Mouse (Mus musculus) inflammation-experienced regulatory T-cells, adult 6 months (primary cell): ENCODE data around the gene Rhox3f. TPM values are rescaled to one million over a fixed set of nuclear protein-coding genes. Genes with fewer than 3 reads are reported as not detected.
"Not testable (repeated sequence)": the region's sequence is repeated elsewhere in the genome, so short reads cannot be mapped to it uniquely, and the experiment has no call there.

ENCODE experiments used
- ATAC-seq: one replicate; pipeline ENCODE4 v1.8.0; 2017
- polyA plus RNA-seq, 3 experiments: library from polyadenylated mRNA; unstranded; fragments of 100-300 nt; shearing (Covaris generic); gene quantifications; one replicate each; pipeline ENCODE4 v1.2.1; 2017

Rhox3f gene
- polyA plus RNA-seq, result not detected

- not testable (repeated sequence) for ATAC-seq
These were observed at the start of gene Rhox3f for GRCm38 (mm10) chrX:37580692-37581091. Gene Rhox3f, plus strand, starts transcription at chrX:37580992.

- ATAC-seq, result not testable (repeated sequence)
These were observed 39.1 kb upstream of the Rhox3f start, which contains the start of gene Rhox3e for GRCm38 (mm10) chrX:37541719-37542118. Gene Rhox3e, plus strand, starts transcription at chrX:37542019.

- not testable (repeated sequence) for ATAC-seq
These were observed 23.7 kb upstream of the Rhox3f start, which contains the start of gene Rhox4e for GRCm38 (mm10) chrX:37557112-37557511. Gene Rhox4e, plus strand, starts transcription at chrX:37557412.

- ATAC-seq, result not testable (repeated sequence)
These were observed 9.7 kb upstream of the Rhox3f start, which contains the start of gene Rhox2f for GRCm38 (mm10) chrX:37571105-37571504. Gene Rhox2f, plus strand, starts transcription at chrX:37571405.

GRCm38 (mm10) chrX:37572638-37573037 lies 8.2 kb upstream of the Rhox3f start:
- not testable (repeated sequence) for ATAC-seq

- not testable (repeated sequence) for ATAC-seq
These were observed 26.8 kb downstream of the Rhox3f start, which contains the start of gene Rhox4f for GRCm38 (mm10) chrX:37607604-37608003. Gene Rhox4f, minus strand, starts transcription at chrX:37607704.

- ATAC-seq, result not testable (repeated sequence)
These were observed 47.7 kb downstream of the Rhox3f start, which contains the start of gene Rhox3g for GRCm38 (mm10) chrX:37628512-37628911. Gene Rhox3g, minus strand, starts transcription at chrX:37628612.

Other genes with a start within 250 kb of the Rhox3f start
- gene Rhox3a2, start 201.0 kb upstream of the Rhox3f start, polyA plus RNA-seq, result not detected
- gene Rhox4a2, start 190.1 kb upstream of the Rhox3f start, polyA plus RNA-seq, result not detected
- not detected for gene Rhox2b, start 168.9 kb upstream of the Rhox3f start, polyA plus RNA-seq
- not detected for gene Rhox4b, start 148.5 kb upstream of the Rhox3f start, polyA plus RNA-seq
- not detected for gene Rhox2c, start 127.3 kb upstream of the Rhox3f start, polyA plus RNA-seq
- gene Rhox3c, start 122.4 kb upstream of the Rhox3f start, polyA plus RNA-seq, result not detected
- not detected for gene Rhox4c, start 100.7 kb upstream of the Rhox3f start, polyA plus RNA-seq
- not detected for gene Rhox2d, start 87.6 kb upstream of the Rhox3f start, polyA plus RNA-seq
- not detected for gene Rhox4d, start 66.6 kb upstream of the Rhox3f start, polyA plus RNA-seq
- not detected for gene Rhox2e, start 50.5 kb upstream of the Rhox3f start, polyA plus RNA-seq
- not detected for gene Rhox3e, start 39.0 kb upstream of the Rhox3f start, polyA plus RNA-seq
- not detected for gene Rhox4e, start 23.6 kb upstream of the Rhox3f start, polyA plus RNA-seq
- not detected for gene Rhox2f, start 9.6 kb upstream of the Rhox3f start, polyA plus RNA-seq
- gene Rhox4f, start 26.7 kb downstream of the Rhox3f start, polyA plus RNA-seq, result not detected
- gene Rhox3g, start 47.6 kb downstream of the Rhox3f start, polyA plus RNA-seq, result not detected
- not detected for gene Rhox2g, start 62.5 kb downstream of the Rhox3f start, polyA plus RNA-seq
- gene Rhox4g, start 70.3 kb downstream of the Rhox3f start, polyA plus RNA-seq, result not detected
- not detected for gene Rhox3h, start 87.8 kb downstream of the Rhox3f start, polyA plus RNA-seq
- not detected for gene Rhox2h, start 92.3 kb downstream of the Rhox3f start, polyA plus RNA-seq
- not detected for gene Rhox5, start 223.8 kb downstream of the Rhox3f start, polyA plus RNA-seq
- not detected for gene Rhox6, start 245.9 kb downstream of the Rhox3f start, polyA plus RNA-seq